In genomic region chr9:56891517-56892011, GRCm38 (mm10) we compare ENCODE assay signal across 8 mouse cellular contexts. TPM values are rescaled to one million over a fixed set of nuclear protein-coding genes. Genes with fewer than 3 reads are reported as not detected.
DNase-seq lines count a peak whose midpoint lies in the region; ATAC-seq and TF ChIP-seq lines count a peak whose summit lies in the region.

No protein-coding gene starts in this region.

- H3K9ac ChIP-seq in intestine, postnatal 0 days (ENCODE audit: low read depth, low read length): no peak overlapping the region

- no peaks in the 10 kb centered on the region; the same call in none of the 2 replicates for H3K4me1 ChIP-seq in cortical plate, adult 2 months (ENCODE audit: control insufficient read depth, insufficient read depth, low read length)
- no peaks in the 10 kb centered on the region for H3K4me1 ChIP-seq in intestine, postnatal 0 days (replicated peaks; ENCODE audit: control insufficient read depth, insufficient read depth, low read length)
- peaks cover 23% of the 10 kb centered on the region for H3K4me1 ChIP-seq in midbrain, embryonic 10.5 days
- H3K4me1 ChIP-seq in spleen, adult 2 months (ENCODE audit: control insufficient read depth, insufficient read depth, insufficient read length): no peaks in the 10 kb centered on the region; the same call in 1 of the 2 replicates

- peaks cover 6% of the 10 kb centered on the region; the same call in 1 of the 2 replicates for H3K27me3 ChIP-seq in intestine, postnatal 0 days (replicated peaks; ENCODE audit: control insufficient read depth, insufficient read depth, low read length)
- H3K27me3 ChIP-seq in midbrain, embryonic 10.5 days (ENCODE audit: low read depth, poor library complexity, severe bottlenecking): peaks cover 26% of the 10 kb centered on the region
- H3K27me3 ChIP-seq in spleen, adult 2 months (ENCODE audit: control insufficient read depth, insufficient read depth, low read length): no peaks in the 10 kb centered on the region

- TF ChIP-seq CTCF in cortical plate, adult 2 months (IDR thresholded peaks at IDR 0.05; ENCODE audit: extremely low read depth, insufficient read depth, low read length): peak; percentile 81
- peak; percentile 93 for TF ChIP-seq CTCF in intestine, postnatal 0 days (IDR thresholded peaks at IDR 0.05; ENCODE audit: low read depth)
- peak; percentile 53; the same call in 1 of the 2 replicates for TF ChIP-seq CTCF in spleen, adult 2 months (IDR thresholded peaks at IDR 0.05; ENCODE audit: extremely low read depth, insufficient read depth, insufficient read length, insufficient replicate concordance)

- 39% methylated on average over 12 of the region's 12 CpGs for WGBS in intestine, postnatal 0 days
- WGBS in midbrain, embryonic 10.5 days: 34% methylated on average over 12 of the region's 12 CpGs
- WGBS in spleen, adult 2 months: 41% methylated on average over 12 of the region's 12 CpGs

- no peak overlapping the region for H3K4me2 ChIP-seq in intestine, postnatal 0 days (replicated peaks; ENCODE audit: low read depth)

- ATAC-seq in intestine, postnatal 0 days: peak; percentile 44; the same call in 1 of the 2 replicates

- H3K27ac ChIP-seq in cortical plate, adult 2 months (ENCODE audit: insufficient read depth, low read length): no peak overlapping the region
- H3K27ac ChIP-seq in intestine, postnatal 0 days (ENCODE audit: low read depth, low read length): no peak overlapping the region
- H3K27ac ChIP-seq in midbrain, embryonic 10.5 days (replicated peaks): 0 out of 2 replicates have a peak overlapping the region, but pooled peaks have one; percentile 59
- H3K27ac ChIP-seq in spleen, adult 2 months (ENCODE audit: insufficient read depth, low read length): no peak overlapping the region

- H3K9me3 ChIP-seq in intestine, postnatal 0 days (ENCODE audit: control insufficient read depth): no peaks in the 10 kb centered on the region
- H3K9me3 ChIP-seq in midbrain, embryonic 10.5 days (replicated peaks): no peaks in the 10 kb centered on the region

- H3K36me3 ChIP-seq in intestine, postnatal 0 days (ENCODE audit: control insufficient read depth, insufficient read depth): peaks cover 16% of the 10 kb centered on the region; the same call in 1 of the 2 replicates
- H3K36me3 ChIP-seq in midbrain, embryonic 10.5 days: no peaks in the 10 kb centered on the region
- H3K36me3 ChIP-seq in spleen, adult 2 months (ENCODE audit: control insufficient read depth, insufficient read depth, low read length): no peaks in the 10 kb centered on the region

- DNase-seq in gastrocnemius, adult 18-20 months (ENCODE audit: low spot score): peak; percentile 81
- no peak for DNase-seq in gastrocnemius, postnatal 10 days
- DNase-seq in heart, adult 11 months: peak; percentile 97
- DNase-seq in left cerebral cortex, postnatal 4 days: peak; percentile 72
- DNase-seq in midbrain, embryonic 10.5 days (ENCODE audit: low spot score): peak; percentile 68
- DNase-seq in spleen, adult 2 months (ENCODE audit: low read depth in 1 of 2, low spot score in 2 of 2): peak; percentile 47 to 57

- intact Hi-C loops in left cerebral cortex, postnatal 4 days (cut with DNase I): loop anchor here (10.0 kb wide), 2 partner anchors 243 to 333 kb away; partner anchors contain the start of gene Man2c1

- H3K4me3 ChIP-seq in cortical plate, adult 2 months (ENCODE audit: insufficient read depth, low read length): 0 out of 2 replicates have a peak overlapping the region, but pooled peaks have one; percentile 10
- H3K4me3 ChIP-seq in intestine, postnatal 0 days (ENCODE audit: low read depth, low read length): no peak overlapping the region
- H3K4me3 ChIP-seq in midbrain, embryonic 10.5 days: peak overlapping the region; percentile 39
- no peak overlapping the region for H3K4me3 ChIP-seq in spleen, adult 2 months (ENCODE audit: extremely low read depth, insufficient read depth, insufficient read length)

- no peak for TF ChIP-seq POLR2A in cortical plate, adult 2 months (IDR thresholded peaks at IDR 0.05; ENCODE audit: extremely low read depth, insufficient read depth, low read length)
- no peak for TF ChIP-seq POLR2A in spleen, adult 2 months (IDR thresholded peaks at IDR 0.05; ENCODE audit: low read depth, low read length)

RNA-seq across cellular contexts. Expression of gene Cspg4, which starts 26.7 kb away (rescaled TPM):
- total RNA-seq in gastrocnemius, adult 18-20 months (2021): 1 to 10 TPM; 2.9 to 5.8 TPM
- 10 to 100 TPM; 22.0 to 31.7 TPM for total RNA-seq in gastrocnemius, postnatal 10 days (2021)
- 12.5 and 13.3 TPM in 2 replicates for polyA plus RNA-seq in cortical plate, adult 2 months (2012; rRNA removed)
- 8.2 and 8.5 TPM in 2 replicates for polyA plus RNA-seq in intestine, postnatal 0 days (2015; fragmentation: Nextera tagmentation; extraction: Ambion mirVana)
- total RNA-seq in left cerebral cortex, postnatal 4 days (2021): 10 to 100 TPM; 21.8 to 23.7 TPM
- 0.91 and 1.7 TPM in 2 replicates for polyA plus RNA-seq in midbrain, embryonic 10.5 days (2016; fragmentation: Nextera tagmentation; extraction: Ambion mirVana)
- 1.3 TPM in 2 replicates for polyA plus RNA-seq in spleen, adult 2 months (2012; rRNA removed)

RNA-seq across cellular contexts. Expression of gene Odf3l1, which starts 27.1 kb away (rescaled TPM):
- total RNA-seq in gastrocnemius, adult 18-20 months (2021): not detected
- total RNA-seq in gastrocnemius, postnatal 10 days (2021): under 1 TPM; 0.72 to 0.82 TPM
- 0.11 and 0.38 TPM in 2 replicates for polyA plus RNA-seq in cortical plate, adult 2 months (2012; rRNA removed)
- polyA plus RNA-seq in intestine, postnatal 0 days (2015; fragmentation: Nextera tagmentation; extraction: Ambion mirVana): 0.70 and 0.97 TPM in 2 replicates
- total RNA-seq in left cerebral cortex, postnatal 4 days (2021): not detected
- polyA plus RNA-seq in midbrain, embryonic 10.5 days (2016; fragmentation: Nextera tagmentation; extraction: Ambion mirVana): not detected in 2 replicates
- 0.28 and 0.29 TPM in 2 replicates for polyA plus RNA-seq in spleen, adult 2 months (2012; rRNA removed)

RNA-seq across cellular contexts. Expression of gene Snx33, which starts 36.6 kb away (rescaled TPM):
- total RNA-seq in gastrocnemius, adult 18-20 months (2021): 1 to 10 TPM; 2.1 to 3.3 TPM
- total RNA-seq in gastrocnemius, postnatal 10 days (2021): 1 to 10 TPM; 7.0 to 9.3 TPM
- 6.4 and 7.4 TPM in 2 replicates for polyA plus RNA-seq in cortical plate, adult 2 months (2012; rRNA removed)
- 2.0 and 2.5 TPM in 2 replicates for polyA plus RNA-seq in intestine, postnatal 0 days (2015; fragmentation: Nextera tagmentation; extraction: Ambion mirVana)
- total RNA-seq in left cerebral cortex, postnatal 4 days (2021): 1 to 10 TPM; 3.1 to 3.8 TPM
- 8.0 and 8.4 TPM in 2 replicates for polyA plus RNA-seq in midbrain, embryonic 10.5 days (2016; fragmentation: Nextera tagmentation; extraction: Ambion mirVana)
- polyA plus RNA-seq in spleen, adult 2 months (2012; rRNA removed): 8.6 and 9.0 TPM in 2 replicates

RNA-seq across cellular contexts. Expression of gene Imp3, which starts 45.7 kb away (rescaled TPM):
- 10 to 100 TPM; 46.7 to 51.6 TPM for total RNA-seq in gastrocnemius, adult 18-20 months (2021)
- 10 to 100 TPM; 43.0 to 46.6 TPM for total RNA-seq in gastrocnemius, postnatal 10 days (2021)
- polyA plus RNA-seq in cortical plate, adult 2 months (2012; rRNA removed): 84.9 and 86.0 TPM in 2 replicates
- 58.4 and 59.8 TPM in 2 replicates for polyA plus RNA-seq in intestine, postnatal 0 days (2015; fragmentation: Nextera tagmentation; extraction: Ambion mirVana)
- total RNA-seq in left cerebral cortex, postnatal 4 days (2021): 10 to 100 TPM; 52.1 to 53.0 TPM
- 58.4 and 65.2 TPM in 2 replicates for polyA plus RNA-seq in midbrain, embryonic 10.5 days (2016; fragmentation: Nextera tagmentation; extraction: Ambion mirVana)
- polyA plus RNA-seq in spleen, adult 2 months (2012; rRNA removed): 167 and 283 TPM in 2 replicates

RNA-seq across cellular contexts. Expression of gene Snupn, which starts 59.1 kb away (rescaled TPM):
- 10 to 100 TPM; 10.8 to 11.5 TPM for total RNA-seq in gastrocnemius, adult 18-20 months (2021)
- 1 to 10 TPM; 6.4 to 6.8 TPM for total RNA-seq in gastrocnemius, postnatal 10 days (2021)
- 15.7 and 16.0 TPM in 2 replicates for polyA plus RNA-seq in cortical plate, adult 2 months (2012; rRNA removed)
- polyA plus RNA-seq in intestine, postnatal 0 days (2015; fragmentation: Nextera tagmentation; extraction: Ambion mirVana): 5.6 and 5.9 TPM in 2 replicates
- total RNA-seq in left cerebral cortex, postnatal 4 days (2021): 10 to 100 TPM; 16.7 to 16.9 TPM
- 29.7 and 30.2 TPM in 2 replicates for polyA plus RNA-seq in midbrain, embryonic 10.5 days (2016; fragmentation: Nextera tagmentation; extraction: Ambion mirVana)
- 2.8 and 3.7 TPM in 2 replicates for polyA plus RNA-seq in spleen, adult 2 months (2012; rRNA removed)

Comparison
In these comparisons a context has a peak if more than half of its experiments do, and no peak if none do; other contexts are left out.
1. H3K4me3 ChIP-seq: peak in cortical plate, adult 2 months (single experiment) and midbrain, embryonic 10.5 days (single experiment); none in intestine, postnatal 0 days (single experiment) and spleen, adult 2 months (single experiment).
2. Peak in every context shown above with its lines, with median percentiles within 50 percentile points of each other: CTCF ChIP-seq.